Mouse (Mus musculus): ENCODE data around the gene Ifit1bl1.
"Not testable (repeated sequence)": the region's sequence is repeated elsewhere in the genome, so short reads cannot be mapped to it uniquely, and the experiment has no call there.

- TF ChIP-seq POLR2A, CTCF (IDR thresholded peaks at IDR 0.05; ENCODE audit: insufficient read depth, low read depth, low read length): not testable (repeated sequence)
Observed at GRCm38 (mm10) chr19:34647630-34648029, 45.9 kb upstream of the Ifit1bl1 start.

Measured in olfactory bulb, adult 2 months (tissue).